13 mouse cellular contexts compared by ENCODE assay signal in the genomic region with DNA sequence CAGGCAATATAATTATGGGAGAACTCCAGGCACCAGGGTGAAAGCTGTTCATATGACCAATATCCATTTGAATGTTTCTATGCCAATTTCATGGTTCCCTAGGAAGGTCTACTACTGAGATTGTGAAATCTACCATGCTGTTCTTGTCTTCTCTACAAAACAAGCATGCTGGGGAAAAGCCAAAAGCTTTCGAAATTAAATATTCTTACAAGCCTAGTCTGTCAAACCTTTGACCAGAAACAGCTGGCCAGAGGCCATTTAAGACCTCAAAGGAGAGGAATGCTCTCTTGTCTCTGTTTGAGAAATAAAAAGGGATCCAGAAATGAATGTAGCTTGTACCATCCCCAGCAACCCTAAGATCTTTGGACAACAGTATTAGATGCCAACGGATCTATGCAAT. TPM values are rescaled to one million over a fixed set of nuclear protein-coding genes. Genes with fewer than 3 reads are reported as not detected.
DNase-seq lines count a peak whose midpoint lies in the region; ATAC-seq and TF ChIP-seq lines count a peak whose summit lies in the region.
"Had no signal": no experiment of that assay in that cellular context is flagged by ENCODE, and none has a peak within 500 bp of the region (broad histone marks: within the 10 kb centered on the region; RNA-seq: fewer than 3 reads in every experiment).

No protein-coding gene starts in this region.

- DNase-seq in liver, adult 2 months (ENCODE audit: extremely low read depth, low read depth, low spot score), result peak; percentile 74
- no peak for DNase-seq in liver, postnatal 0 days
- peak; percentile 26 to 57 for DNase-seq in heart, postnatal 36 days
- peak; percentile 75 for DNase-seq in lung, postnatal 25 days (ENCODE audit: low spot score)
- no peak for DNase-seq in MN1 (ENCODE audit: low spot score)
- no peak for DNase-seq in embryo, embryonic 10 days (ENCODE audit: low spot score)
- DNase-seq: cerebellum, postnatal 25 days had no signal

- no peaks in the 10 kb centered on the region for H3K79me2 ChIP-seq in liver, adult 2 months (ENCODE audit: control insufficient read depth, insufficient read depth, low read length)

- H3K36me3 ChIP-seq in liver, adult 2 months (ENCODE audit: control insufficient read depth, insufficient read depth, low read length), result no peaks in the 10 kb centered on the region
- H3K36me3 ChIP-seq in liver, postnatal 0 days (replicated peaks; ENCODE audit: insufficient read depth, low read length), result no peaks in the 10 kb centered on the region
- H3K36me3 ChIP-seq: forebrain, embryonic 10.5 days; G1E; limb, embryonic 15.5 days; midbrain, embryonic 12.5 days had no signal

- H3K4me3 ChIP-seq in liver, adult 2 months (ENCODE audit: insufficient read depth, low read depth, low read length), result no peak overlapping the region
- H3K4me3 ChIP-seq in liver, postnatal 0 days (ENCODE audit: low read depth, low read length), result no peak overlapping the region
- H3K4me3 ChIP-seq in embryonic fibroblast, embryonic 13.5 days (ENCODE audit: insufficient read depth, low read length), result no peak overlapping the region
- H3K4me3 ChIP-seq: forebrain, embryonic 10.5 days; layer of hippocampus, adult 2 months; limb, embryonic 15.5 days; midbrain, embryonic 12.5 days had no signal

- WGBS in liver, adult 2 months, result 50% methylated on average over 2 of the region's 2 CpGs
- WGBS in liver, postnatal 0 days (ENCODE audit: insufficient replicate concordance), result 66% methylated on average over 2 of the region's 2 CpGs

- H3K27ac ChIP-seq in liver, adult 2 months (replicated peaks; ENCODE audit: insufficient read depth, low read depth, low read length), result no peak overlapping the region
- no peak overlapping the region for H3K27ac ChIP-seq in liver, postnatal 0 days (ENCODE audit: low read depth)
- H3K27ac ChIP-seq in embryonic fibroblast, embryonic 13.5 days (ENCODE audit: insufficient read depth, low read length), result 0 out of 2 replicates have a peak overlapping the region, but pooled peaks have one; percentile 40
- H3K27ac ChIP-seq: forebrain, embryonic 10.5 days; layer of hippocampus, adult 2 months; limb, embryonic 15.5 days; midbrain, embryonic 12.5 days had no signal

- no peak for TF ChIP-seq CTCF in liver, adult 2 months (IDR thresholded peaks at IDR 0.05; ENCODE audit: low read depth, low read length)
- no peak for TF ChIP-seq CTCF in liver, postnatal 0 days (IDR thresholded peaks at IDR 0.05; ENCODE audit: low read depth)
- TF ChIP-seq CTCF in embryonic fibroblast, embryonic 13.5 days (IDR thresholded peaks at IDR 0.05; ENCODE audit: borderline replicate concordance, insufficient read depth, low read length), result no peak

- TF ChIP-seq POLR2A in liver, adult 2 months (IDR thresholded peaks at IDR 0.05; ENCODE audit: extremely low read depth, insufficient read depth, low read length), result no peak
- TF ChIP-seq POLR2A in embryonic fibroblast, embryonic 13.5 days (IDR thresholded peaks at IDR 0.05; ENCODE audit: low read depth, low read length), result no peak

- no peaks in the 10 kb centered on the region for H3K4me1 ChIP-seq in liver, adult 2 months (ENCODE audit: control insufficient read depth, insufficient read depth, low read length)
- H3K4me1 ChIP-seq in liver, postnatal 0 days (ENCODE audit: insufficient read depth), result no peaks in the 10 kb centered on the region
- no peaks in the 10 kb centered on the region; the same call in 1 of the 2 replicates for H3K4me1 ChIP-seq in embryonic fibroblast, embryonic 13.5 days (ENCODE audit: control insufficient read depth, insufficient read depth, low read length)
- H3K4me1 ChIP-seq: limb, embryonic 15.5 days; midbrain, embryonic 12.5 days had no signal

- no peak overlapping the region for H3K9ac ChIP-seq in liver, adult 2 months (ENCODE audit: low read depth, low read length)
- no peak overlapping the region for H3K9ac ChIP-seq in liver, postnatal 0 days (replicated peaks)
- H3K9ac ChIP-seq: limb, embryonic 15.5 days; midbrain, embryonic 12.5 days had no signal

- no peak for ATAC-seq in liver, postnatal 0 days

- intact Hi-C loops in heart, postnatal 36 days (cut with DNase I), result no loop called here

- H3K4me2 ChIP-seq in liver, postnatal 0 days (ENCODE audit: low read depth, low read length), result no peak overlapping the region
- H3K4me2 ChIP-seq: limb, embryonic 15.5 days; midbrain, embryonic 12.5 days had no signal

- no peak for TF ChIP-seq EP300 in liver, postnatal 0 days (IDR thresholded peaks at IDR 0.05; ENCODE audit: low read depth)

- no peaks in the 10 kb centered on the region for H3K27me3 ChIP-seq in liver, adult 2 months (ENCODE audit: control insufficient read depth, insufficient read depth, low read length)
- H3K27me3 ChIP-seq in liver, postnatal 0 days (ENCODE audit: insufficient read depth, low read length), result no peaks in the 10 kb centered on the region
- H3K27me3 ChIP-seq: limb, embryonic 15.5 days; midbrain, embryonic 12.5 days had no signal

- H3K9me3 ChIP-seq in liver, postnatal 0 days (ENCODE audit: low read length), result no peaks in the 10 kb centered on the region
- H3K9me3 ChIP-seq: forebrain, embryonic 10.5 days; limb, embryonic 15.5 days; midbrain, embryonic 12.5 days had no signal

RNA-seq across cellular contexts. Expression of gene Scn7a, which starts 3.8 kb away (rescaled TPM):
- total RNA-seq in liver, adult 2 months (2014; rRNA removed), result 0.55 and 0.60 TPM in 2 replicates
- 0.01 and 0.02 TPM in 2 replicates for polyA plus RNA-seq in liver, adult 2 months (2012; rRNA removed)
- 0.05 and 0.06 TPM in 2 replicates for polyA plus RNA-seq in liver, postnatal 0 days (2015; fragmentation: Nextera tagmentation; extraction: Ambion mirVana)
- polyA plus RNA-seq in embryonic fibroblast, embryonic 13.5 days (2011; ENCODE audit: insufficient read length, low read depth, missing spikeins), result 0.53 and 1.9 TPM in 2 replicates
- 10 to 100 TPM; 11.2 to 12.2 TPM for total RNA-seq in heart, postnatal 36 days (2021)
- polyA plus RNA-seq: G1E had no signal

Comparison
In these comparisons a context has a peak if more than half of its experiments do, and no peak if none do; other contexts are left out.
1. DNase-seq: peak in liver, adult 2 months (single experiment), heart, postnatal 36 days (2 of 2) and lung, postnatal 25 days (single experiment); none in liver, postnatal 0 days (single experiment), MN1 (single experiment) and embryo, embryonic 10 days (single experiment).